Mouse (Mus musculus) spleen, postnatal 14 days (tissue): ENCODE data around the gene Mapkap1.
A peak's percentile ranks its signal among the peaks of the same experiment; 100 is the strongest.

Experiments
- DNase-seq, 2 experiments: peaks; one replicate each; pipeline ENCODE4 v3.0.0; 2021 to 2022; ENCODE audit warnings: low spot score in 2 of 2

Mapkap1 gene

DNA sequence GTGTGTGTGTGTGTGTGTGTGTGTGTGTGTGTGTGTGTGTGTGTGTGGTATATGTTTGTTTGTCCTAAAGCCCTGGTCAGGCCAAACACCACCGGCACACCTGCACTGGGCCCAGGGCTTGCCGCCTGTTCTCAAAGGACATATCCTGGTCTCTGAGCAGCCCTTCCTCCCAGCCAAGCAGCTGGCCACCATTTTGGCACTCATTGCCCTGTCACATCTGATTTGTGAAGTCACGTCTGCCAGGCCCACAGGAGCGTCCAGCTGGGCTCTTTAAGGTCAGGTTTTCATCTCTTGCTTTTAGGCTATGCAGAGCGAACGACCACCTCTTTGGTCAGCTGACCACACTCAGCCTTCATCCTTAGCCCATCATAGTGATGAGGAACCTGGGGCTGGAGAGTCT, 223.9 kb downstream of the Mapkap1 start:
- no peak for DNase-seq

GRCm38 (mm10) chr2:34632051-34632450, 225.5 kb downstream of the Mapkap1 start:
- DNase-seq: no peak

DNA sequence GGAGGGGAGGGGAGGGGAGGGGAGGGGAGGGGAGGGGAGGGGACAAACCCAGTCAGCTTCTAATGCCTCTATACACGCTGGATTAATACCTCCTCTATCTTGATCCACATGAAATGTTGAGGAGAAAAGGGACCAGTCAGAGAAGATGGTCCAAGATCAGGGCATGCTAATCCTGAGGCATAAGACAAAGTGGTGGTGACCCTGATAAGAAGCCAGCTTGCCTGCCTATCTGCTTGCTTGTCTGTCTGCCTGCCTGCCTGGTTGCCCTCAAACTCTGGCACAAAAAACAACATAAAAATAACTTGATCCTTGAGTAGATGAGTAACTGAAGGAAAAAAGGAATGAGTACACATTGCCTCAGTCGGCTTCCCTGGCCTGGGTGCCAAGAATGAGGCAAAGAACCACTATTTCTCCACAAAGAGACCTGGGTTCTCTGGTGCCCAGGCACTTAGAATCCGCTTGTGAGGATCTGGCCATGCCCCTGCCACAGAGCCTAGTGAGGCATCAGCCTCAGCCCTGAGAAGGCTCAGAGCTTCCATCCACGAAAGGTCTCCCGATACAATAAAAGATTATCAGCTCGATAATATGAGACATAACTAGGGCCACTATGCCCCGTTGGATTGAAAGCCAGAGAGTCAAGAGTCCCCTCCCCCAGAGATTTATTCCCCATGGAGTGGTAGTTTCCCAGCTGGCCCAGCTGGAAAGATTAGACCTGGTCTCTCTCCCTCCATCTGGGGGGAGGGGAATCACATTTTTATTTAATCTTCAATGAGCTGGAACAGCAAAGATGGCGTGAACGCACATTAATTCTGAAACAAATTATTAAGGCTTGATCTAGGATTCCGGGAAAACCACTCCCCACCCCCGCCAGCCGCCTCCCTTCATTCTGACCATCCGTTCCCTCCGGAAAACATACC, 228.9 kb downstream of the Mapkap1 start:
- no peak for DNase-seq

- peak; percentile 58 to 71 for DNase-seq
Measured at GRCm38 (mm10) chr2:34638955-34639650, 232.5 kb downstream of the Mapkap1 start.

GRCm38 (mm10) chr2:34639725-34640124, 233.2 kb downstream of the Mapkap1 start:
- DNase-seq: no peak

- peak; percentile 40 to 67 for DNase-seq
Measured at GRCm38 (mm10) chr2:34642351-34642750, 235.8 kb downstream of the Mapkap1 start.

GRCm38 (mm10) chr2:34644571-34645526, 238.3 kb downstream of the Mapkap1 start:
- DNase-seq: peak in 1 of 2 experiments; percentile 23

DNA sequence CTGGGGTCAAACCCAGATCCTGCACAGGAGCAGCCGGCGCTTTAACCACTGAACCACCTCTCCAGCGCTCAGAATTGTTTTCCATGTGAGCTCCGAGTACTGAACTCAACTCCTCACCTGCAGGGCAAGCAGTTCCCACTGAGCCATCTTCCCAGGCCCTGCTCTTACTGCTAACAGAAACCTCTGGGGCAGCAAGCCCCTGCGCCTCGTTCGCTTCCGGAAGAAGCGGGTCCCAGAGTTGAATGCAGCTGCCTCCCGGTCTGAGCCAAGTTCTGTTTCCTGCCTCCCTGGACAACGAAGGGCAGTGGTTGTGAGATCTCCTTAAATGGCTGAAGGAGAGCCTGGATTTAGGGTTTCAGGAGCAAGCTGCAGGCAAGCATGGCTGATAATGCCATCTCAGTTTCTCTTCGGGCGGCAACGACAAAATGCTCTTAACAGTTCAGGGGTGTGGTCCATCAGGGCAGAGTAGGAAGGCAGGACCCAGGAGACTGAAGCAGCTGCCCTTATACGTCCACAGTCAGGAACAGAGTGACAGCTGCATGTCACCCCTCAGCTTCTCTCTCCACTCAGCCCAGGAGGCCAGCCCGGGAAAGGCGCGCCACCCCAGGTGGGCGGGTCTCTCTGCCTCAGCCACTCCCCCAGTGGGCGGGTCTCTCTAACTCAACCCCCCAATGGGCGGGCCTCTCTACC, 239.4 kb downstream of the Mapkap1 start:
- DNase-seq: peak; percentile 67 to 76

GRCm38 (mm10) chr2:34646541-34646865, 239.9 kb downstream of the Mapkap1 start:
- DNase-seq: no peak

GRCm38 (mm10) chr2:34647410-34647809, 240.8 kb downstream of the Mapkap1 start:
- no peak for DNase-seq

DNA sequence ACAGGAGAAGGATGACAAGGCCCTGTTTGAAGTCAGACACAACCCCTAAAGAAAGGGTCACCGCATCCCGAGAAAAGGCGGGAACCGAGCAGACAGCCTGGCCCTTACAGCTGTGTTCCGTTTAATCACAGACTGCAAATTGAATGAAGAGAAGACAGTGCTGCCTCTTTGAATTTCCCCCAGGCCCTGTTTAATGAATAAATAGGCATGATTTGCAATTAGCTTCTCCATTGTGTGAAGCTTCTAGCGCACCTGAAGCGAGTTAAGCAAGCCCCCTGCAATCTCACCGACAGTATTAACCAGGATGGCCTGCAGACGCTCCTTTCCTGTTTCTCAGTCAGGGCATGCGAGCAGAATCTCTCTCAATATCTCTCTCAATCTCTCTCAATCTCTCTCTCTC, 261.2 kb downstream of the Mapkap1 start:
- DNase-seq: no peak

DNA sequence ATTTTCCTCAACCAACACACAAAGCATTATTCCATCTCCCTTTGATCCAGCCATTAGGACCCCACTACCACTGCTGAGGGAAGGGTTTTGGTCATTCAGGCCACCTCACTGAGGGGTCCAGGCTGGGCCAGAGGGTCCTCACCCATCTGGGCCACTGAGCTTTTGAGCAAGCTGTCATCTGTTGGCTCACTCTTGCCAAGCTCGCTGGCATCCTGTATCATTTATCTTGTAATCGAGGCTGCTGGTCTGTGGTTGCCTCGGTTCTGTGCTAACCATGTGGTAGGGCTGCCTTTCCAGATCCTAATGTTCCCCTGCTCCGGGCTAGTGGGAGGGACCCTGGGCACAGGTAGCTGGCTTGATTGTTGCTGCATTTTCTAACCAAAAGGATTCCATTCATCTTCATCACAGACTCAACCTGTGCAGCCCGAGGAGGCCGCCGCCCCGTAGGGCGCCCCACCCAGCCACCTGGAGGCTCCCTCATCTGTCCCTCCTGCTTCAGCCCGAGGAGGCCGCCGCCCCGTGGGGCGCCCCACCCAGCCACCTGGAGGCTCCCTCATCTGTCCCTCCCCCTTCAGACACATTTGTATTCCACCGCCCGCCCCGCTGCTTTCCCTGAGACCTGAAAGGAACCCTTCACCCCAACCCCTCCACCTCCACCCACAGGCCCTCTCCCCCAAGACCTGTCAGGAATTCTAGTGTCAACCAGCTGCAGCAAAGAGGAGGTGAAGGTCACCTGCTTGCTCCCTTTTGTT, 262.0 kb downstream of the Mapkap1 start:
- no peak for DNase-seq

DNA sequence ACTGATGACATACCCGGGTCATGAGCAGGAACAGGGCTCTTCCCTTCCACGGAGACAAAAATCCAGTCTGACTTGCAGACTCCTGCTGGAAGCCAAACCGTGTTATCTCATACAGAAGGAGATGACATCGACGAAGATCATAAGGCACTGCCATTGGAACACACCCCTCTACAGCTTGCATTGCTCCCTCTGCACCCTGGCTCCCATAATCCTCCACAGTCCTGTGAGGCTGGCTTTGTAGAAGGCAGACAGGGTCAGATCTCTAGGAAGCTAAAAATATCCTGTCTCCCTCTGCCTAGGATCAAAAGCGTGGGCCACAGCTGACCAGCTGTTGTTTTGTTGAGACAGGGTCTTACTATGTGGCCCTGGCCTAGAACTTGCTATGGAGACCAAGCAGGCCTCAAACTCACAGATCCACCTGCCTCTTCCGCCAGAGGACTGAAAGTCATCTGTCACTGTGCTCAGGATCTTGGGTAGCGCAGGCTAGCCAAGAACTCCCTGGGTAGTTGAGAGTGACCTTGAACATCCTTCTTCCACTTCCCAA, 262.7 kb downstream of the Mapkap1 start:
- no peak for DNase-seq

- DNase-seq: no peak
Measured at GRCm38 (mm10) chr2:34670470-34670869, 263.9 kb downstream of the Mapkap1 start.

GRCm38 (mm10) chr2:34671385-34672026, 264.9 kb downstream of the Mapkap1 start:
- peak in 1 of 2 experiments; percentile 13 for DNase-seq

GRCm38 (mm10) chr2:34673846-34674245, 267.3 kb downstream of the Mapkap1 start:
- DNase-seq: no peak
